Mouse (Mus musculus): Measurements from ENCODE around the gene Gm49403. TPM values are rescaled to one million over a fixed set of nuclear protein-coding genes. Genes with fewer than 3 reads are reported as not detected.
"Not testable (repeated sequence)": the region's sequence is repeated elsewhere in the genome, so short reads cannot be mapped to it uniquely, and the experiment has no call there.

Gene Gm49403
- polyA plus RNA-seq, 1 experiment, result not detected

DNA sequence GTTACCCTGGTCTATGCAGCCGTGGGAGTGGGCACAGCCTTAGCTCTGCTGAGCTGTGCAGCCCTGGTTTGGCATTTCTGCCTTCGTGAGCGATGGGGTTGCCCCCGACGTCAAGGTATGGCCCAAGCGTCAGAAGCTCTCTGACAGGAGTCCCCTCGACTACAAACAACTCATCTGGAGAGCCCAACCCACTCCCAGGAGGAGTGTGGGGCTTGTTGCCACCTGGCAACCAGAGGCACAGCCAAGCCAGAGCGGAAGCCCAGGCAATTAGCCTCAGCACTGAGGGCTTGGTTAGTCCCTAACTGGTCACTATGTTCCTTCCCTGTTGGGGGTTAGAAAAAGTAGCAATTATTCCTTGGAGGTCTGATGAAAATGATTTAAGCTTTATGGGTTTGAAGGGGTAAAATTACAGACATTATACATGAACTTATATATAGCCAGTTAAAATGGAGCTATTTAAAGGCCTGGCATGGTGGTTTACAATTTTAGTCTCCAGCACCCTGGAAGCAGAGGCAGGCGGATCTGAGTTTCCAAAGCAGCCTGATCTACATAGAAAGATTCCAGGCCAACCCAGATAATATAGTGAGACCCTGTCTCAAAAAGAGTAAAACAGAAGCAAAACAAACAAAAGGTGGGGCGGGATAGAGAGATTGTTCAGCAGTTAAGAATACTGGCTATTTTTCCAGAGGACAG, 31.3 kb upstream of the Gm49403 start:
- Histone ChIP-seq H3K27me3 (ENCODE audit: control insufficient read depth, insufficient read depth, low read length) (no peaks in the 10 kb centered on the region), H3K36me3 (ENCODE audit: control insufficient read depth, insufficient read depth, low read length) (peaks cover 1% of the 10 kb centered on the region; the same call in 1 of the 2 replicates), H3K4me3 (ENCODE audit: control insufficient read depth, insufficient read depth, low read length) (no peak overlapping the region), H3K4me1 (replicated peaks; ENCODE audit: control insufficient read depth, insufficient read depth, low read length) (no peaks in the 10 kb centered on the region), H3K27ac (ENCODE audit: control insufficient read depth, insufficient read depth, low read length) (no peak overlapping the region)
- WGBS, result 84% methylated on average over 10 of the region's 10 CpGs
- no peak for DNase-seq
- no peak for TF ChIP-seq POLR2A (IDR thresholded peaks at IDR 0.05; ENCODE audit: control insufficient read depth, extremely low read depth, insufficient read depth, low read length, poor library complexity)
- TF ChIP-seq CTCF (IDR thresholded peaks at IDR 0.05; ENCODE audit: borderline replicate concordance, control insufficient read depth, extremely low read depth, insufficient read depth, low read length, poor library complexity), result no peak

DNA sequence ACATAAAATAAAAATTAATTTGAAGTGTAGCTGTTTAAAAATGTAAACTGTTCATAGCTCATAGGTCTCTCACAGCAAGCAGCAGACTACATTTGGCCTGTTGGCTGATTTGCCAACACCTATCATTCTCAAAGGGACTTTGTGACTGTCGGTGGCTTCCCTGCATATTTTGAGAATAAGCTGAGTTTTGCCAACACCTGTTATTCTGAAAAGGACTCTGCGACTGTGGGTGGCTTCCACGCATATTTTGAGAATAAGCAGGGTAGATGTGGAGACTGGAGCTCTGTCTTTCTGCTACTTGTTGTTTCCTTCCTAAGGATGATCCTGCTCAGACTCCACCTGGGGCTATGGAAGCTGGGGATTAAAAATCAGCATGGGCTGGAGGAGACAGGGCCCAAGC, 30.6 kb upstream of the Gm49403 start:
- no peak for DNase-seq
- Histone ChIP-seq H3K4me3 (ENCODE audit: control insufficient read depth, insufficient read depth, low read length) (no peak overlapping the region), H3K27ac (ENCODE audit: control insufficient read depth, insufficient read depth, low read length) (no peak overlapping the region), H3K36me3 (ENCODE audit: control insufficient read depth, insufficient read depth, low read length) (no peaks in the 10 kb centered on the region), H3K27me3 (ENCODE audit: control insufficient read depth, insufficient read depth, low read length) (no peaks in the 10 kb centered on the region), H3K4me1 (replicated peaks; ENCODE audit: control insufficient read depth, insufficient read depth, low read length) (no peaks in the 10 kb centered on the region)
- TF ChIP-seq POLR2A (IDR thresholded peaks at IDR 0.05; ENCODE audit: control insufficient read depth, extremely low read depth, insufficient read depth, low read length, poor library complexity), result no peak
- TF ChIP-seq CTCF (IDR thresholded peaks at IDR 0.05; ENCODE audit: borderline replicate concordance, control insufficient read depth, extremely low read depth, insufficient read depth, low read length, poor library complexity), result no peak
- WGBS, result 91% methylated on average over 3 of the region's 3 CpGs

DNA sequence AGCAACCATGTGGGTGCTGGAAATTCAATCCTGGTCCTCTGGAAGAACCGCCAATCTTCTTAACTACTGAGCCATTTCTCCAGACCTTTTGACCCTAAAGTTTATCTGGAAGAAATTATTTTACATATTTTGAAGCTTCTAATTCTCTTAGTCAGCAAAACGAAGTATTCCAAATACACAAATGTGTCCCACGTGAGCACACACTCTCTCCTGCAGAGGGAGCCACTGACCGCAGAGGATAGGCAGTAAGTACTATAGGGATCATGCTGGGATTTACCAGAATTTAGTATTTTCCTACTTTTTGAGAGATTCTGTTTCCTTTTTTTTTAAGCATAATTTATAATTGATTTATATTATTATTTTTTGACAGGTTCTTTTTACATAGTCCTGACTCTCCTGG, 26.0 kb upstream of the Gm49403 start:
- no peaks in the 10 kb centered on the region for H3K36me3 ChIP-seq (ENCODE audit: control insufficient read depth, insufficient read depth, low read length)
- TF ChIP-seq CTCF (IDR thresholded peaks at IDR 0.05; ENCODE audit: borderline replicate concordance, control insufficient read depth, extremely low read depth, insufficient read depth, low read length, poor library complexity) (no peak), POLR2A (IDR thresholded peaks at IDR 0.05; ENCODE audit: control insufficient read depth, extremely low read depth, insufficient read depth, low read length, poor library complexity) (no peak)
- H3K4me3 ChIP-seq (ENCODE audit: control insufficient read depth, insufficient read depth, low read length), result no peak overlapping the region
- peak; percentile 50 for DNase-seq
- H3K4me1 ChIP-seq (replicated peaks; ENCODE audit: control insufficient read depth, insufficient read depth, low read length), result no peaks in the 10 kb centered on the region
- no peak overlapping the region for H3K27ac ChIP-seq (ENCODE audit: control insufficient read depth, insufficient read depth, low read length)
- H3K27me3 ChIP-seq (ENCODE audit: control insufficient read depth, insufficient read depth, low read length), result no peaks in the 10 kb centered on the region
- 33% methylated on average over 4 of the region's 4 CpGs for WGBS

DNA sequence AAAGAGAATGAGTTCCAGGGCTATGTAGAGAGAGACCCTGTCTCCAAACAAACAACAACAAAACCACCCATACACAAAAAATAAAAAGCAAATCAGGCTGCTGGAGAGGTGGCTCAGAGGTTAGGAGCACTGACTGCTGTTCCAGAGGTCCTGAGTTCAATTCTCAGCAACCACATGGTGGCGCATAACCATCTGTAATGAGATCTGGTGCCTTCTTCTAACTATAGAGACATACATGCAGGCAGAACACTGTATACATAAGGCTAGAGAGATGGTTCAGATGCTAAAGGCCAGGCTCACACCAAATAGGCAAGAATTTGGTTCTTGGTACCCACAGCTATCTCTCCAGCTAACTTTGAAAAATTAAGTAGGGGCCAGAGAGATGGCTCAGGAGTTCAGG, 24.7 kb upstream of the Gm49403 start:
- TF ChIP-seq POLR2A (IDR thresholded peaks at IDR 0.05; ENCODE audit: control insufficient read depth, extremely low read depth, insufficient read depth, low read length, poor library complexity), result no peak
- TF ChIP-seq CTCF (IDR thresholded peaks at IDR 0.05; ENCODE audit: borderline replicate concordance, control insufficient read depth, extremely low read depth, insufficient read depth, low read length, poor library complexity), result no peak
- no peak overlapping the region for H3K4me3 ChIP-seq (ENCODE audit: control insufficient read depth, insufficient read depth, low read length)
- DNase-seq, result peak; percentile 61

DNA sequence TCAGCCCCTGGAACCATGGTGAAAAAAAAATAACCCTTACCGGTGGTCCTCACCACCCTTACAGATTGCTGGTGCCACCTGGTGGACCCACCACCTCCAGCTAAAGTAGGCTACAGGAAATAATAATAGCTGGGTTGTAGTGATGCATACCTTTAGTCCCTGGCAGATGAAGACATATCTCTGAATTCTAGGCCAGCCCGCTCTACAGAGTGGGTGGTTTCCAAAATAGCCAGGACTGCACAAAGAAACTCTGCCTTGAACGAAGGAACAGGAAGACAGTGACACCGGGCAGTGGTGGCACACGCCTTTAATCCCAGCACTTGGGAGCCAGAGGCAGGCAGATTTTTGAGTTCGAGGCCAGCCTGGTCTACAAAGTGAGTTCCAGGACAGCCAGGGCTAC, 19.5 kb upstream of the Gm49403 start:
- TF ChIP-seq CTCF (IDR thresholded peaks at IDR 0.05; ENCODE audit: borderline replicate concordance, control insufficient read depth, extremely low read depth, insufficient read depth, low read length, poor library complexity) (no peak), POLR2A (IDR thresholded peaks at IDR 0.05; ENCODE audit: control insufficient read depth, extremely low read depth, insufficient read depth, low read length, poor library complexity) (no peak)
- no peaks in the 10 kb centered on the region for H3K36me3 ChIP-seq (ENCODE audit: control insufficient read depth, insufficient read depth, low read length)
- no peak overlapping the region for H3K4me3 ChIP-seq (ENCODE audit: control insufficient read depth, insufficient read depth, low read length)
- H3K4me1 ChIP-seq (replicated peaks; ENCODE audit: control insufficient read depth, insufficient read depth, low read length), result no peaks in the 10 kb centered on the region
- no peaks in the 10 kb centered on the region for H3K27me3 ChIP-seq (ENCODE audit: control insufficient read depth, insufficient read depth, low read length)
- no peak for DNase-seq
- WGBS, result 90% methylated on average over 6 of the region's 6 CpGs
- no peak overlapping the region for H3K27ac ChIP-seq (ENCODE audit: control insufficient read depth, insufficient read depth, low read length)

More for the DNA sequence above, 24.7 kb upstream of the Gm49403 start:
- no peaks in the 10 kb centered on the region for H3K4me1 ChIP-seq (replicated peaks; ENCODE audit: control insufficient read depth, insufficient read depth, low read length)
- no peaks in the 10 kb centered on the region for H3K36me3 ChIP-seq (ENCODE audit: control insufficient read depth, insufficient read depth, low read length)
- 39% methylated on average over 1 of the region's 1 CpGs for WGBS
- no peak overlapping the region for H3K27ac ChIP-seq (ENCODE audit: control insufficient read depth, insufficient read depth, low read length)
- no peaks in the 10 kb centered on the region for H3K27me3 ChIP-seq (ENCODE audit: control insufficient read depth, insufficient read depth, low read length)

DNA sequence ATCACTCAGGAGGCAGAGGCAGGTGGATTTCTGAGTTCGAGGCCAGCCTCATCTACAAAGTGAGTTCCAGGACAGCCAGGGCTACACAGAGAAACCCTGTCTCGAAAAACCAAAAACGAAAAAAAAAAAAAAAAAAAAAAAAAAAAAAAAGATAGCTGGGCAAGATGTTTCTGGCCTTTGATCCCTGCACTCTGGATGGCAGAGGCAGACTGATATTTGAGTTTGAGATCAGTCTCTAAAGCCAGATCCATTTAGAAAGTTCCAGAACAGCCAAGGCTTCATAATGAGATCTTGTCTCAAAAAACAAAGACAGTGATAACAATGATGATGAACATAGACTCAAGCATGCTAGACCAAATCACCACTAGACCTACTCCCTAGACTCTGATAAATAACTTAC, 13.3 kb upstream of the Gm49403 start:
- H3K27me3 ChIP-seq (ENCODE audit: control insufficient read depth, insufficient read depth, low read length); H3K27ac ChIP-seq (ENCODE audit: control insufficient read depth, insufficient read depth, low read length); H3K4me1 ChIP-seq (replicated peaks; ENCODE audit: control insufficient read depth, insufficient read depth, low read length); DNase-seq; H3K4me3 ChIP-seq (ENCODE audit: control insufficient read depth, insufficient read depth, low read length): not testable (repeated sequence)
- H3K36me3 ChIP-seq (ENCODE audit: control insufficient read depth, insufficient read depth, low read length), result peaks cover 18% of the 10 kb centered on the region
- 66% methylated on average over 3 of the region's 3 CpGs for WGBS

DNA sequence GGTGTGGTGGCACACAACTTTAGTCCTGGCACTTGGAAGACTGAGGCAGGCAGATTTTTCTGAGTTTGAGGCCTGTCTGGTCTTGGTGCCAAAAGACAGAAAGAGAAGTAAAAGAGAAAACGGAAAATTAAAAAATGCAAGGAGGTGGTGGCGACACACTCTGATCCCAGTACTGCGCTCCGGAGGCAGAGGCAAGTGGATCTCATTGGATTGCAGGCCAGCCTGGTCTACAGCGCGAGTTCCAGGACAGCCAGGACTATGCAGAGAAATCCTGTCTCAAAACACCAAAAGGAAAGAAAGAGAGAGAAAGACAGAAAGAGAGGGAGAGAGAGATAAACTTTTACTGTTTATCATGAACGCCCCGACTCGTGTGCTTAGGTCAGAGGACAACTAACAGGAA, 12.9 kb upstream of the Gm49403 start:
- TF ChIP-seq CTCF (IDR thresholded peaks at IDR 0.05; ENCODE audit: borderline replicate concordance, control insufficient read depth, extremely low read depth, insufficient read depth, low read length, poor library complexity) (no peak), POLR2A (IDR thresholded peaks at IDR 0.05; ENCODE audit: control insufficient read depth, extremely low read depth, insufficient read depth, low read length, poor library complexity) (no peak)
- WGBS, result 24% methylated on average over 9 of the region's 9 CpGs
- Histone ChIP-seq H3K4me3 (ENCODE audit: control insufficient read depth, insufficient read depth, low read length) (peak overlapping the region; percentile 92), H3K27ac (ENCODE audit: control insufficient read depth, insufficient read depth, low read length) (peak overlapping the region; percentile 35), H3K36me3 (ENCODE audit: control insufficient read depth, insufficient read depth, low read length) (peaks cover 18% of the 10 kb centered on the region), H3K4me1 (replicated peaks; ENCODE audit: control insufficient read depth, insufficient read depth, low read length) (peaks cover 9% of the 10 kb centered on the region), H3K27me3 (ENCODE audit: control insufficient read depth, insufficient read depth, low read length) (no peaks in the 10 kb centered on the region)
- no peak for DNase-seq

Measured in thymus, adult 2 months (tissue).